Mouse (Mus musculus): Measurements from ENCODE around the gene Ckap5. TPM values are rescaled to one million over a fixed set of nuclear protein-coding genes. Genes with fewer than 3 reads are reported as not detected.
A peak's percentile ranks its signal among the peaks of the same experiment; 100 is the strongest.
"Not testable (repeated sequence)": the region's sequence is repeated elsewhere in the genome, so short reads cannot be mapped to it uniquely, and the experiment has no call there.

Ckap5 gene
- total RNA-seq (2021), result 100 to 1,000 TPM in 1 of 2 experiments, 10 to 100 TPM in 1; 91.2 to 102 TPM

DNA sequence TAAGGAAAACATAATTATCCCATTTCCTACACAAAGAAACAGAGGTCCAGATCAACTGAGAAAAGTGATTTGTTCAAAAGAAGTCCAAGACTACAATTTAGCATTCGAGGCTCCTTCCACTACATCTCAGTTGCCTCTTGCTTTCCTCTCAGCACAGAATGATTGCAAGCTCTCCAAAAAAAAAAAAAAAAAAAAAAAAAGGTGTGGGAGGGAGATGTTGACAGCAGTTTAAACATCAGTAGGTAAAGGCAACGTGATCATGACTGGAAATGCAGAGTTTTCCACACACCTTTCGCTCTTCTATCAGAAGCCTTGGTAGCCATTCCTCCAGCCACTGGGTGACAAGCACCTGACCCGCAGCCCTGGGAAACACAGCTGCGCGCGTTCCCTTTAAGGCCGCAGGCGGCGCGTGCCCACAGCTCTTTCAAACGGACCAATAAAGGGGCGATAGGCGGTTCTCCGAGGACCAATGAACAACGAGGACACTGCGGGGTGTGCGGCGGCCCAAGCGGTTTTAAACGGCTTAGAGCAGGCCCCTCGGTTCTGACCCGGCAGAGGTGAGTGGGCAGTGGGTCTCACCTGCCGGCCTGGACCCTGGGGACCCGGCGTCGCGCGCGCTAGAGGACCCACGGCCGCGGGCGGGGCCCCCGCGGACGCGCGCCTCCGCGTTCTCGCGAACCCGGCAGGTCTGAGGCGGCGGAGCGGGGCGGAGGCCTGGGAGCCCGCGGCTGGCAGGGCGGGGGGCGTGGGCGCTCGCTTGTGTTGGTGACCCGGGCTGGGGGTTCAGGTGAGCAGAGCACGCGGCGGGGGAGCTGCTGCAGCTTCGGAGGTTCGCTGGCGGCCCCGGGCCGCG is at the start of gene Ckap5:
Gene Ckap5, plus strand, starts transcription at position 469 of the 853 bp plus-strand sequence.
- DNase-seq, result peak; percentile 92

DNA sequence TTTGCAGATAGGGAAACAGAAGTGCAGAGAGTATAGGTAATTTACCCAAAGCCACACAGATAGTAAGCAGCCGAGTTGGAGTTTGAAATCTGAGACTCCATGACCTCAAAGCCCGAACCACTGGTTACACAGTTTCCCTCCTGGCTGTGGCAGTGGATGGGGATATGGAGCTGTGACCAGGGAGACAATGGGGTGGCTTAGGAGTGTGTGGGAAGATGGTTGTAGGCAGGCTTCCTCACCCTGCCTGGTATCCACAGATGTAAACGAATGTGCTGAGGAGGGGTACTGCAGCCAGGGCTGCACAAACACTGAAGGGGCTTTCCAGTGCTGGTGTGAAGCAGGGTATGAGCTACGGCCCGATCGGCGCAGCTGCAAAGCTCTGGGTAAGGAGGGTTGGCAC is 49.7 kb upstream of the Ckap5 start:
- DNase-seq, result no peak

DNA sequence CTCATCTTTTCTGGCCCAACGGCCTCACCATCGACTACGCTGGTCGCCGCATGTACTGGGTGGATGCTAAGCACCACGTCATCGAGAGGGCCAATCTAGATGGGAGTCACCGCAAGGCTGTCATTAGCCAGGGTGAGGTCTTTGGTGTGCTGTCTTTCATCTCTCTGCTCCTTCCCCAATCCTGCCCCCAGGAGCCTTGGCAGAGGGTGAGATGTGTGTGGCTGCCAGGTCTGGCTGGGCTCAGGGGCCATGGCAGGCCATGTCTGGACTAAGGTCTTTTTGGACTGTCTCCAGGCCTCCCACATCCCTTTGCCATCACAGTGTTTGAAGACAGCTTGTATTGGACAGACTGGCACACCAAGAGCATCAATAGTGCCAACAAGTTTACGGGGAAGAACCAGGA is 46.2 kb upstream of the Ckap5 start:
- no peak for DNase-seq

DNA sequence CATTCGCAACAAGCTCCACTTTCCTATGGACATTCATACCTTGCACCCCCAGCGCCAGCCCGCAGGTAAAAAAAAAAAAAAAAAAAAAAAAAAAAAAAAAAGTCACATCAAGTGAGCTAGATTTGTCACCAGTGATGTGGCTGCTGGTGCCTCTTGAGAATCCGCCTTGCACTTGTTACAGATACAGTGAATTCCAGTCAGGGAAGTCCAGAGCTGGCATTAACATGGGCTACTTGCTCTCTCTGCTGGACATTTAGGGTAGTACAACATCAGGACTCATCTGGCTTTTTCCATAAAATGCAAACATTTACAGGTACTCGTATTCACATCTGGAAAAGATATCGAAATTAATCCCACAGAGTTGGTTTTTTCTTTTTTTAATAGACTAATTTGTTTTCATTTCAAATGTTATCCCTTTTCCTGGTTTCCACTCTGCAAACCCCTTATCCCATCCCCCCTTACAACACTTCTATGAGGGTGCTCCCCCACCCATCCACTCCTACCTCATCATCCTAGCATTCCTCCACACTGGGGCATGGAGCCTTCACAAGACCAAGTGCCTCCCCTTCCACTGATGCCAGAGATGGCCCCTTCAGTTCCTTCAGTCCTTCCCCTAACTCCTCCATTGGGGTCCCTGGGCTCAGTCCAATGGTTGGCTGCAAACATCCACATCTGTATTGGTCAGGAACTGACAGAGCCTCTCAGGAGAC is 45.6 kb upstream of the Ckap5 start:
- DNase-seq, result peak; percentile 68

DNA sequence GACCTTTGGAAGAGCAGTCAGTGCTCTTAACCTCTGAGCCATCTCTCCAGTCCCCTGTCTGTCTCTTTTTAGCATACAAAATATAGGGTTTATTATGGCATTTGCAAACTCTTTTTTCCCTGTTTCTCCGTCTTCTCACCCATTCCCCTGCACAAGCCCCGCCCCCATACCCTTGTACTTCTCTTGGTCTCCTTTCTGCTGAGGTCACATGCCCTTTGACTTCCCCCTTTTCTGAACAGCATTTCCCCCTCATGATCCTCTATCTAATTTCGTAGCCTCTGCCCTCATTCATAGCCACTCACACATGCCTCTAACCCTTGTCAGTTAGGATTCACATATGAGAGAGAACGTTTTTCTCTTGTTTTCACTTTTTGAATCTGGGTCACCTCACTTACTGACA is 41.9 kb upstream of the Ckap5 start:
- DNase-seq, result no peak

DNA sequence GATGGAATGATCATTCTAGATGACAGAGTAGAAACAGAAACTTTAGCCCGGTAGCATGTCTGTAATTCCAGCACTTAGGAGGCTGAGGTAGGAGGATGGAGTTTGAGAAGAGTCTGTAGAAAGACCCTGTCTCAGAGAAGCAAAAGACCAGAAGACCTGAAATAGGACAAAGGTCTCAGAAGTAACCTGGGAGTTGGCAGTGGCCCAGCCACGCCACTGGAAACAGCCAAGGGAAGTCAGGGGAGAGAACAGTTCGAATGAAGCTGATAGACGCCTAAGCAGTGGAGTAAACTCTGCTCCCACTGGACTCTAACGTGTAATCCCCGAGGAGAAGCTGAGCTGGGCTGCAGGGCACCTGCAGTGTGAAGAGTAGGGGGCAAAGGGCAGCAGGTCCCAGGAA is 41.3 kb upstream of the Ckap5 start:
- DNase-seq, result no peak

DNA sequence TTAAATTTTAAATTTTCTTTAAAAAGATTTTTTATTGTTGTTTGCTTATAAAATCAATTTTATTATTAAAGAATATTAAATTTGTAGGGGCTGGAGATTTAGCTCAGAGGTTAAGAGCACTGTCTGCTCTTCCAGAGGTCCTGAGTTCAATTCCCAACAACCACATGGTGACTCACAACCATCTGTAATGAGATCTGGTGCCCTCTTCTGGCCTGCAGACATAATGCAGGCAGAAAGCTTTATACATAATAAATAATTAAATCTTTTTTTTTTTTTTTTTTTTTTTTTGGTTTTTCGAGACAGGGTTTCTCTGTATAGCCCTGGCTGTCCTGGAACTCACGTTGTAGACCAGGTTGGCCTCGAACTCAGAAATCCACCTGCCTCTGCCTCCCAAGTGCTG is 39.3 kb upstream of the Ckap5 start:
- DNase-seq, result peak; percentile 53

DNA sequence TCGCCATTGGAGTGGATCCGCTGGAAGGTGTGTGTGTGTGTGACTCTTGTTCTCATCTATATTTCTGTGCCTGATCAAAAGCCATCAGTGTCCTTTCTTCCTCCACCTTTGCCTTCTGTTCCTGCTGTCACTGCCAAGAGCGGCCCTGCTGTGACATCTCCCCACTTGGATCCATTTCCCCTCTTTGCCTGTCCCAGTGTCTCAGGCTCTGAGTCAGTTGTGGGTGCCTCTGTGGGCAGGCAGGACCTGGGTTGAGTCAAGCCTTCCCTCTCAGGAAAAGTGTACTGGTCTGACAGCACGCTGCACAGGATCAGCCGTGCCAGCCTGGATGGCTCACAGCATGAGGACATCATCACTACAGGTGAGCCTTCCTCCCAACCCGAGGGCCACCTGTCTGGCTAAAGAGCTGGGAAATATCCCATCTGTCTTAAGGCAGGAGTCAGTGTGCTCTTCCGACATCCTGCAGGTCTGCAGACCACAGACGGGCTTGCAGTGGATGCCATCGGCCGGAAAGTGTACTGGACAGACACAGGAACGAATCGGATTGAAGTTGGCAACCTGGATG is 34.4 kb upstream of the Ckap5 start:
- DNase-seq, result no peak

DNA sequence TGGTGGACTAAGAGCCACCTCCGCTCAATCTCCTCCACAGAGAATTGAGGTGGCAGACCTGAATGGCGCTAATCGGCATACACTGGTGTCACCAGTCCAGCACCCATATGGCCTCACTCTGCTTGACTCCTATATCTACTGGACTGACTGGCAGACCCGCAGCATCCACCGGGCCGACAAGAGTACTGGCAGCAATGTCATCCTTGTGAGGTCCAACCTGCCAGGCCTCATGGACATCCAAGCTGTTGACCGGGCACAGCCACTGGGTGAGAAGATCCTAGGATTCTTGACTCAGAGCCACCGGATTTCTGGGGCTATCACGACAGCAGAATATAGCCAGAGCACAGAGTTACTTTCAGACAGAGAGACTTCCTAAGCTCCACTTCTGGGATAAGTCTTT is 32.6 kb upstream of the Ckap5 start:
- DNase-seq, result no peak

DNA sequence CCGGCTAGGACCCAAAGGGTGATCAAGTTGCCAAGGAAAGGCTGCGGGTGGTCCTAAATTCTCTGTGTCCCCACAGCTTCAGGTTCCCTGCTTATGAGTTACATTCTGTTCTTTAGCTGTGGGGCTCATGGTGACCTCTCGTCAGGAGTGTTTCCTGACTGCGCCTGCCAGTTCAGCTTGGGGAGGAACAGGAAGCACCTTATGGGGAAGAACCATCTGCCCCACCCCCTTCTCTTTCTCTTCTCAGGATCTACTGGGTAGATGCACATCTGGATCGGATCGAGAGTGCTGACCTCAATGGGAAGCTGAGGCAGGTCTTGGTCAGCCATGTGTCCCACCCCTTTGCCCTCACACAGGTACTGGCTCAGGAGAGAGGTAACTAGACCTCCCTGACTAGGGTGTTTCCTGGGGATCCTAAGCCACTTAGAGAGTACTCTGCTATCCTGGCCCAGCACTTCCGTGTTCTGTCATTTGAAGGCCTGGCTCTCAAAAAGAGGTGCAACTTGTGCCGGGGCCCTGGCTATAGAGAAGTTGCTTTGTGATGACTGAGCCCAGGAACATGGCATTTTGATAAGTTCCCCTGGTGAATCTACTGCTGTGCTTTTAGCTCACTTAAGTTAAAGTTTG is 28.4 kb upstream of the Ckap5 start:
- DNase-seq, result no peak

DNA sequence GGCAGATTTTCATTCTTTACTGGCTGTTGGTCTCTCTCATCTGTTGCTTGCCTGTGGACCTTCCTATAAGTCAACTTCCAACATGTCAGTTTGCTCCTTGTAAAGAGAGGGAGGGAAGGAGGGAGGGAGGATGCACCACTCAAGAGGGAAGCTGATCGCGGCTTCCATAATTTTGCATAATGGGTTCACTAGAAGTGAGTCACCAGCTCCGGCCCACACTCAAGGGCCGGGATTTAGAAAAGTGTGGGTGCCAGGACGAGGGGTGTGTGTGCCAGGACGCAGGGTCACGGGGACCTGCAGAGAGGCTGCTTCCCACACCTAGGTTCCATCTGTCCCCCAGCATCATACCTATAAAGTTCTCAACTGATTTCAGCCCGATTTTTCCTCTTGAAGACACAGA is 18.5 kb upstream of the Ckap5 start:
- no peak for DNase-seq

DNA sequence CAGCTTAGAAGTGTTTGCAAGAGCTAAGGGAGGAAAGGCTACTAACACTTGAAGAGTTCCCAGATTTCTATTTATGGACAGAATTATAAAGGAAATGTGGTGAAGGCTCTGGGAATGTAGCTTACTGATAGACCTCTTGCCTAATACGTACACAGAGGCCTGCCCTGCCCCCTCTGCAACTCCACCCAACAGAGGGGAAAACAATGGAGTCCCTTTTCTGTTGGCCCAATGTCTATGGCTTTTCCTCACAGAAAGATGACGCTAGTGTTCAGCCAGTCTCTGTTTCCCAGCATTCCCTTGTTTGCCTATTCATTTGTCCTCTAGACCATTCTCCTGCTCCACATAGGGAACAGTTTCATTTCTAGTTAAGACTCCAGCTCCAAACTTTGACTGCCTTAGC is 9.4 kb upstream of the Ckap5 start:
- peak; percentile 34 for DNase-seq

DNA sequence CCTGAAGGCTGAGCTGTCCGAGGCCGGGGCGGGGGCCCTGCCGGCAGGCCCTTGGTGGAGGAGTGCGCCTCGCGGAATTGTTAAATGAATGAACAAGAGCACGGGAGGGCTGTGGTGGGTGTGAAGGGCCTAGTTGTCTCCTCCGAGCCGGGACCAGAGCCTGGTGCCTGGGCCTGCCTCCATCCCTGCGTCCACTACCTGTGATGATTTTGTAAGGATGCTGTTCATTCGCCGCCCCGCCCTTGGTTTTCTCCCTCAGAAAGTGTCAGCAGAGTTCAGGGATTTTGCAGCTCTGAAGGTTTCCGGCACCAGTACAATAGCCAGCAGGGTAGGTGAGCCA is 555 bp downstream of the Ckap5 start:
- peak; percentile 25 for DNase-seq

DNA sequence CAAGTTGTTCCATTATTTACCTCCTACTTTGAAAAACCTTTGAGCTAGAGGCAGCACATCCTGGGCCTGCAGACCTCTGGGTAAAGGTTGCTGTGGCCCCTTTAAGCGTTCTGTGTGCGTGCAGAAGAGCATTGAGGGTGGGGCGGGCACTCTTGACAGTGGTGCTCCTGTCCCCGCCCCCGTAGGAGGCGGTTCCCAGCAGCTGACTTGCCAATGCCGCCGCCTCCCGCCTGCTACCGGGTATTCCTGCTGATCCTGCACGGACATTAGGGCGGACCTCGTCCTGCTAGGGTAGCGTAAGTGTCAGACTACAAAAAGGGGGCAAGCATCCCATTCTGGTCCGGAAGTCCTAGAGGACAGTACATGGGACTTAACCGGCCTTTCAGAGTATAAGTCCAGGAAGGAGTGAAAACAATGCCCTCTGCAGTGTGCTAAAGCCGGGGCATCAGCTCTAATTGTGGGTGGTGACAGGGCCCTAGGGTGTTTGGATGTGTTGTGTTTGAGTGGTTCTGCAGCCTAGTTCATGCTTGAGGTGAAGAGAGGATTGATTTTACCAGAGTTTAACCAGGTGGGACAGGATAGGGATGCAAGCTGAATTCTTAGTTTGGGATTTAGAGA is 11.1 kb downstream of the Ckap5 start:
- DNase-seq, result peak; percentile 89

DNA sequence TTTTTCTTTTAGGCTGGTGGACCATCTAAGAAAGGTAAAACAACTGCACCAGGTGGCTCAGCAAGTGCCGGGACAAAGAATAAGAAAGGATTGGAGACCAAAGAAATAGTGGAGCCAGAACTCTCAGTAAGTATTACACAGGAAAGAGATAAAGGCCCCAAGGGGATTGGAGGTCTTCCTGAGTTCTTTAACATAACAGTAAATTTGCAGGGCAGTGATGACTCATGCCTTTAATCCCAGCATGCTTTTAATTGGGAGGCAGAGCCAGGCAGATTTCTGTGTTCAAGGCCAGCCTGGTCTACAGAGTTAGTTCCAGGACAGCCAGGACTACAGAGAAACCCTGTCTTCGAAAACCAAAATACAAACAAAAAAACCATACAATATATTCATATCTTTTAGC is 41.6 kb downstream of the Ckap5 start:
- no peak for DNase-seq

DNA sequence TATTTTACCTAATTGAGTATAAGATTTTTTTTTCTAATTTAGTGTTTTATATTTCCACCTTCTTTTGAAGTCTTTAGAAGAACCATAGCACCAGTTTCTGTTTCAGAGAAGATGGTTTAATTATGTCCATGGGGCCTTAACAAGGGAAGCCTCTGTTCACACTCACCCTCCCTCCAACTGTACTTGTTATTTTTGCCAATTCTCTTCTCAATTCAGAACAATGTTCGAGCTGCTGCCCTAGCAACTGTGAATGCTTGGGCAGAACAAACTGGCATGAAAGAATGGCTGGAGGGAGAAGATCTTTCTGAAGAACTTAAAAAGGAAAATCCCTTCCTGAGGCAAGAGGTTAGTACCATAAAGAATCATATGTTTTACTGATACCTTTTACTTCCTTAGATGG is 54.3 kb downstream of the Ckap5 start:
- no peak for DNase-seq

DNA sequence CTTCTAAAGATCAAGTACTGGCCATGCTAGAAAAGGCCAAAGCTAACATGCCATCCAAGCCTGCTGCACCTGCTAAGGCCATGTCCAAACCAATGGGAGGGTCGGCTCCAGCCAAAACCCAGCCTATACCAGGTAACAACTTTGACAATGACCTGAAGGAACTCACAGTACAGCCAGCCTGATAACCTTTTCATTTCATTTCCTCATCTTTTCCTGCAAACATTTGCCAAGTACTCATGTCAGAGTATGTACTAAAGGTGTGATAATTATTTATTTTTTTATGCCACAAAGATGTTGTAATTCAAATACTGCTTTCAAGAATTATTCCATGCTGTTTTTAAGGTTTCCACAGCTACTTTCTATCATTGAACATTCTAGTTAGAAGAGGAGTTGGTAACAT is 59.7 kb downstream of the Ckap5 start:
- DNase-seq, result no peak

DNA sequence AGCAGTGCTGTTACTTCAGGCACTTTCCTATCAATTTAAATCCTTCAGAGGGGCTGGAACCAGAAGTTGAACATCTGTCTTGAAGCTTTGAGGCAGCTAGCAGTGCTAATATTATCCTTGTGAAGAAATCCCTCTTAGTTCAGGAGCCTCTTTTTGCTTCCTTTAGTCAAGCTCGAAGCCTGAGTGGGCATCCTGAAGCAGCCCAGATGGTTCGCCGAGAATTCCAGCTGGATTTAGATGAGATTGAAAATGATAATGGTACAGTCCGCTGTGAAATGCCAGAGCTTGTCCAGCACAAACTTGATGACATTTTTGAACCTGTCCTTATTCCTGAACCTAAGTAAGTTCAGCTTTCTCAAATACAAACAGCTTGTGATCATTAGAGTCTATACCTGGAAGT is 73.9 kb downstream of the Ckap5 start:
- DNase-seq, result no peak

DNA sequence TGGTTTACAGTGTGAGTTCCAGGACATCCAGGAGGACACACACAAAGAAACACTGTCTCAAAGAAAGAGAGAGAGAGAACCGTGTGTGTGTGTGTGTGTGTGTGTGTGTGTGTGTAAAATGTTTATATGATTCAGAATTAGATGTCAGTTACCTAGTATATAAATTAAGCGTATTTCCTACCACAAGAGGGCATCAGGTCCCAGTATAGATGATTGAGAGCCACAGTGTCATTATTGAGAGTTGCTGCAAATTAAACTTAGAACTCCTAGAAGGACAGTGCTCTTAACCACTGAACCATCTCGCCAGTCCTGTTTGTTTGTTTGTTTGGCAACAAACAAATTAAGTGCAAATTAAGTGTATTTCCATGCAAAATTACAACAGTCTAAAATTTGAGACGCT is 75.8 kb downstream of the Ckap5 start:
- DNase-seq, result no peak

DNA sequence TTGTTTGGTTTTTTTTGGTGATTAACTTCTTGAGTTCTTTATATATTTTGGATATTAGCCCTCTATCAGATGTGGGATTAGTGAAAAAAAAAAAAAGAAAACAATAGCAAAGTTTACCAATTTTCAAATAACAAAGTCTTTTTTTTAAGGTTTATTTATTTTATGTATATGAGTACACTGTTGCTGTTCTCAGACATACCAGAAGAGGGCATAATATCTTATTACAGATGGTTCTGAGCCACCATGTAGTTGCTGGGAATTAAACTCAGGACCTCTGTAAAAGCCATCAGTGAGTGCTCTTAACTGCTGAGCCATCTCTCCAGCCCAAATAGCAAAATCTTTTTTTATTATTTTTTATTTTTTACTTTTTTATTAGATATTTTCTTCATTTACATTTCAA is 82.8 kb downstream of the Ckap5 start:
- not testable (repeated sequence) for DNase-seq

DNA sequence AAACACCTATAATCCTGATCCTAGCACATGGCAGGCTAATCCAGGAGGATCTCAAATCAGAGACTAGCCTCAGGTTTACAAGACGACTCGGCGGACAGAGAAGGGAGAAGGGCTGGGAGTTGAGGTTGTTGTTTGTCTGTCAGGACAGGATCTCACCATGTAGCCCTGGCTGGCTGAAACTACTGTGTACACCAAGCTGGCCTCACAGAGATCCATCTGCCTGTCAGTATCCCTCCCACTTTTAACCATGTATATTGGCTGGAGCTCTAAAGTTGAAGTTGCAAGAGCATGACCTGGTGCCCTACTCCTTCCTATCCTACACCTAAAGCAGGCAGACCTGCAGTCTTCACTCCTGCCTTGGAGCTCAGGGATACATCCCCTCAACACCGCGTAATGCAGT is 95.8 kb downstream of the Ckap5 start:
- no peak for DNase-seq

DNA sequence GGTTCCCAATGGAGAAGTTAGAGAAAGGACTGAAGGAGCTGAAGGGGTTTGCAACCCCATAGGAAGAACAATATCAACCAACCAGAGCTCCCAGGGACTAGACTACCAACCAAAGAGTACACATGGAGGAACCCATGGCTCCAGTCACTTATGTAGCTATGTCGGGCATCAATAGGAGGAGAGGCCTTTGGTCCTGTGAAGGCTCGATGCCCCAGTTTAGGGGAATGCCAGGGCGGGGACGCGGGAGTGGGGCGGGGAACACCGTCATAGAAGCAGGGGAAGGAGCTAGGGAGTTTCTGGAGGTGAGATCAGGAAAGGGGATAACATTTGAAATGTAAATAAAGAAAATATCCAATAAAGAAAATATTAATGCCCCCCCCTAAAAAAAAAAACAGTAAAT is 96.8 kb downstream of the Ckap5 start:
- not testable (repeated sequence) for DNase-seq

DNA sequence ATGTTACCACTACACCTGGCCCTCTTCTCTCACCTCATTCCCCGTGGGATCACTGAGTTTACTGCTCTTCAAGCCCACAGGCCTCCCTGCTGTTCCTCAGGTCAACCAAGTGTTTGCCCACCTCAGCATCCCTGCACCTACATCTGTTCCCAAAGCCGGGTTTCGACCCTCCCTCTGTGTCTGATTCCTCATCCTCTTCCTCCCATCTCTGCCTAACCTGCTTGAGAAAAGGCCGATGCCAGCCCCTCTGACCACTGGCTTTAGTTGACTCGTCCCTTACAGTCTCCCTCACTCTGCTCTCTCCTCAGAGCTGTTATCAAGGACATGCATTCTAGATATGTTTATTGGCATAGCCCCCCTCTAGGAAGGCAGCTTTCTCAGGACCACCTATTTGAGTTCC is 100.9 kb downstream of the Ckap5 start:
- DNase-seq, result no peak
